Mouse (Mus musculus): Measurements from ENCODE around the gene Mrpl46. TPM values are rescaled to one million over a fixed set of nuclear protein-coding genes. Genes with fewer than 3 reads are reported as not detected.

Mrpl46 gene
- total RNA-seq, 2 experiments from 2014 or later = 33.7 to 35.9 TPM

DNA sequence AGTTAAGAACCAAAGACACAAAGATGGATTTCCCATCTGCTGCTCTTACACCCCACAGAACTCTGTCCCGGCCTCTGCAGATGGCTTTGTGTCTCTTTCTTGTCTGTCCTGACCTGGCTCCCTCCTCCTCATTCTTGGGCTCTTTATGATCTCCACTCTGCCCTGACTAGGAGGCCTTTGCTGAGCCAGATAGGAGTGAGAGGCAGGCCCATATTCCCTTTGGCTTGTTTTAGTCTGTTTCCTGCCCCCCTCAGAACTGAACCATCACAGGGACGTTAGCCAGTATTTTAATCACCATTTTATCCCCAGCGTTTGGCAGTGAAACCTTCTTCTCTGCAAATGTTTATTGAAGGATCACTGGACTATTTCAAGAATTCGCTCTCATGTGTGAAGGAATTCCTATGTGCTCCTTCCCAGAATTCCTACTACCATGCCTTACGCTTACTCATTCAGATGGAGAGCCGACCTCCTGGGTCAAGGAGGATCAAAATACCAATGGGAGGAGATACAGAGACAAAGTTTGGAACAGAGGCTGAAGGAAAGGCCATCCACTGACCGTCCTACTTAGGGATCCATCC, 14.2 kb downstream of the Mrpl46 start:
- DNase-seq (ENCODE audit: low spot score in 2 of 2) = no peak

- no peak for DNase-seq (ENCODE audit: low spot score in 2 of 2)
Measured at GRCm38 (mm10) chr7:78767929-78768531, 15.3 kb downstream of the Mrpl46 start.

DNA sequence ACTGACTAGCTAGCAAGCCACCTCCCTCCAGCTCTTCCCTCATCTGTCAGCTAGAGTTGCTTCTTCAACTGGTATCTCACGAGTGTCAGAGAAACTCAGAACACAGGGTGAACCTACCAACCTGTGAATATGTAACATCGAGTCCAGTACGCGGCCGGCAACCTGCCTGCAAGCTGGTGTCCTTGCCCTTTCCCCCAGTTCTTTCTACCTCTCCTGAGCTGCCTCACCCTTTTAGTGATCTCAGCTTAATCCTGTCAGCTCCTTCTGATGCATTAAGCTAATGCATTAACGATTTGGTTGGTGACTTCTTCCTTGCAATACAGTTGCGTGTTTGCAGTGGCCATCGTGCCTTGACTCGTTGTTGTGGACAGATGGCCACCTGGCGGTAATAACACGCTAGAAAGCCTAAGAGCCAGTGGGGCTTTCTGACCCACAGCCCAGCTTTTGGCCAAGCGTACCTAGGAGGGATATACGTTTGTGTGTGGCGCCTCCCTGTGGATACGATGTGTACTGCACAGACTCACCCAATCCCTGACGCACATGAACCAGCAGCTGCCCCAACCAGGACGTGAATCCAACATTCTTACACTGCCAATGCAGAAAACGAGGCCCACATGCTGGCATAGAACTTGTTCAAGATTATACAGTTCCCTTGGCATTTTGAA, 17.2 kb downstream of the Mrpl46 start:
- DNase-seq (ENCODE audit: low spot score in 2 of 2) = peak; percentile 91 to 95

- DNase-seq (ENCODE audit: low spot score in 2 of 2) = no peak
Measured at GRCm38 (mm10) chr7:78765215-78765631, 18.1 kb downstream of the Mrpl46 start.

- DNase-seq (ENCODE audit: low spot score in 2 of 2) = no peak
Measured at GRCm38 (mm10) chr7:78763801-78764200, 19.5 kb downstream of the Mrpl46 start.

DNA sequence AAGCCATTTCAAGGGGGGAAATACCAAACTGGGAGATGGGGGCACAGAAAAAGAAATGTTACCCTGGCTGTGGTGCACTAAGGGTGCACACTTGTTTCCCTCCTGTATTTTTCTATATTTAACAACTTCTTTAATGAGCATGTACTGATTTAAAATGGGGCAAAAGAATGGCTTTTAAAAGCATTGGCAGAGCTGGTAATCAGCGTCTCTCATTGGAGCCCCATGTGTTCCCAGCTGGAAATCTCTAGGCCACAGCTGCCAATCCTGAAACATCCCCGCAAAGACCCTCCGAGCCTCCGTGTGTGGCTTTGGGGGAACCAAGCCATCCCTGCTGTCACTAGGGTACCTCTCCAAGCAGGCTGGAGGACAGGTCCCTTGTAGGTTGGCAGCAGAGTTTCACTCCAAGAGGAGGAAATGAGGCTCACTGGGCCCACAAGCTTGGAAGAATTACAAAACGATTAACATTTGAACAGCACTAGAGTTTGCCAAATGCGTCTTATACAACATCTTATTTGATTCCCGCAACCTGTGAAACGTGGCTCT, 28.8 kb downstream of the Mrpl46 start:
- no peak for DNase-seq (ENCODE audit: low spot score in 2 of 2)

- no peak for DNase-seq (ENCODE audit: low spot score in 2 of 2)
Measured at GRCm38 (mm10) chr7:78753752-78754457, 29.4 kb downstream of the Mrpl46 start.

DNA sequence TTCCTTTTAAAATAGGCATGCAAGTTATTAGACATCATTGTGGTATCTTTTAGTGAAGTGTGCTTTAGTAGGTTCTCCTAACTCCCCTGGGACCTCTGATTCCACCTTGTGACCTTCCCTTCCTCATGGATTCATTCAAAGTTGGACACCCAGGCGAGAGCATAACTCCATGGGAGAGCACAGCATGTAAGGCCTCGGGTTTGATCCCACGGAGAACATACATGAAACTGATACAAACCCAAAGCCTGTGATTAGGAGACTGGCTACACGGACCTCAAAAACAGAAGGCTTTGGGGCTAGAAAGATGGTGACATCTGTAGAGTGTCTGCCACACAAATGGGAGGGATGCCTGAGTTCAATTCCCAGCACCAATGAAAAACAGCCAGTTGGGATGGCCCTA, 30.4 kb downstream of the Mrpl46 start:
- DNase-seq (ENCODE audit: low spot score in 2 of 2) = no peak

DNA sequence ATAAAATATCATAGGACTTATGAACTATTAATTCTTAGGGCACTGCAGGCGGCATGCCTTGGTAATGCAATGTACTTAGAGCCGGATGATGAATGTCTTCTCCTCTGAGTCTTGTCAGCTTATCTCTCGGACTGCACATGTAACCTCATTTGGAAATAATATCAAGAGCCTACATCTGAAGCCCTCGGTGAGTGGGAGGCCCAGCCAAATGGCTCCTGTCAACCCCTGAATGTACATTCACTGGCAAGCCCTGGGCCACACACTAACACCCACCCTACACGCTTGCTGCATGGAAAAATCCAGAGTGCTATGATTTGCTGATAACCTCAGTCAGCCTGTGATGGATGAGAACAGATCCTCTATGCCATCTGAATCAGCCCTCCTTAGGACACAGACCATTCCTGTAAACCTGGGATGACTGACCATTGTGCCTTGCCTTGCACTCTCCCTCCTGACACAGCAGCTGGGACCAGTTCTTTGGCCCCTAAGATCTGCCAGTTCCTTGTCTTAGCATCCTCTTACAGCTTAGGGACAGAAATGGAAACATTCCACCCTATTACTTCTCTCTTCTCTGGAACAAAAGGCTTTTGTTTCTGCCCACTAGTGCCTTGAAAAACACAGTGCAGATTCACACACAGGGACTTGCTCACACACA, 39.5 kb downstream of the Mrpl46 start:
- no peak for DNase-seq (ENCODE audit: low spot score in 2 of 2)

DNA sequence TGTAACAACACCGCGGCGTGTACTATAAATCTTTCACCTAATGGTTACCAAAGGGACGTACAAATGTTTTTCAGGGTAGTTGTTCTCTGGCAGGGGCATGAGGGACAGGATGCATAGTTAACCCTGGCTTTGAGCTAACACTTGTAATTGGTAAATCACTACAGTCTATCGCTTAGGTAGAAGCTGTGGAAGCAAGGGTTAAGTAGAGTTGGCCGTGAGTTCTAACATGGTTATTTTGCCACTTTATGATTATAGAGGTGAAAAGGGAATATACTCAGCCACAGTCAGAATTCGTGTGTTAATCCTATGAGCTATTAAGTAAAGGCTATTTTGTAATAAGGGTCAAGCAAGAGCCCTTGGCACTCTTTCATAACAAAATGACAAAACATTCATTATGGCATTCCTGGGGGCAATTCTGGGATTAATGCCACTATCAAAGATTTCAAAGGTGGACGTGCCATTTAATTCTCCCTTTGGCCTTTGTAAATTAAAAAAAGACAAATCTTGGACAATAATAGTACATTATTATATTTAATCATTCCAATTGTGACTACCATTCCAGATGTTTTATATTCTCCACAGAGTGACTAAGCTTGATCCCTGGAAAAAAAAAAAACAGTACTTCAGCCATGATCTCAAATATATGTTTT, 43.9 kb downstream of the Mrpl46 start:
- DNase-seq (ENCODE audit: low spot score in 2 of 2) = no peak

DNA sequence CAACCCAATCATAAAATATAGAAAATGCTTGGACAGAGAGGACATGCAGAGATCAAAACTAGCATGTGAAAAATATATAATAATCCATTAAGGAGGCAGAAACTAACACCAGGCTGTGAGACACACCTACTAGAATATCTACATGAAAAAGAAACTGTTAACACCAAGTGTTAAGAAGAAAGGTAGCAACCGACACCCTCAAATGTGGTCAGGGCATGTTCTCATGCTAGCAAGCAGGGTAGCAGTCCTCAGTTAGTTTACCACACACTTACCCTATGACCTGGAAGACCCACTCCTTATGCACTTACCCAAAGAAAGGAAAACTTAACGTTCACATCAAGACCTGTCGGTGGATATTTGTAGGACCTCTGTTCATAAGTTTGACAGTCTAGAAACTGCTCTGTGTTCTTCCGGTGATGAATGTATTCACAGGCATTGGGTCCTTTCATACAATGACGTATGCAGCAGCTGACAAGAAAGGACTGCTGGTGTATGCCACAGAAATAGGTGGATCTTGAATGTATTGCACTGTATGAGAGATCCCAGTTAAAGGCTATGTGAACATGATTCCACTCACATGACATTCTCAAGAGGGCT, 45.6 kb downstream of the Mrpl46 start, which contains the start of gene Ntrk3:
Gene Ntrk3, minus strand, starts transcription at position 399 of the 597 bp plus-strand sequence.
- no peak for DNase-seq (ENCODE audit: low spot score in 2 of 2)

- DNase-seq (ENCODE audit: low spot score in 2 of 2) = no peak
Measured at GRCm38 (mm10) chr7:78737196-78737595, 46.1 kb downstream of the Mrpl46 start.

DNA sequence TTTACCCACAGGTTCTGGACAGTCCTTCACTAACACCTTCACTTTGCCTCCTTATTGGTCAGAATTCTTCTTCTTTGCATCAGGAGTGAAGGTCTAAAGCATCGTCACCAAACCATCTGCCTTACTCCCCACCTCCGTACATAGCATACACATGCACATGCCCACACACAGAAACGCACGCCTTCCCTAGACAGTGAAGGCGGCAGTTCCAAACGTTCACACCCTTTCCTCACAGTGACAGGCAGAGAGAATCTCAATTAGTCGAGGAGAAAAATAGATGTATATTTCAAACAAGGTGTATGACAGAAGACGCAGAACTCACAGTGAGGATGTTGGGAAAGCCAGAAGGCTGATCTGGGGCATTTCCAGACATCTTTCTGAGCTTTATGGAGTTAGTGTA, 51.9 kb downstream of the Mrpl46 start:
- DNase-seq (ENCODE audit: low spot score in 2 of 2) = peak; percentile 36 to 71

Other genes with a start within 250 kb of the Mrpl46 start
- gene Ntrk3, start 45.5 kb downstream of the Mrpl46 start, total RNA-seq (2021) = 100 to 1,000 TPM; 136 to 143 TPM
- gene Mrps11, start 412 bp downstream of the Mrpl46 start, total RNA-seq (2021) = 10 to 100 TPM; 38.5 to 40.1 TPM
- 1 to 10 TPM; 5.4 to 6.2 TPM for gene Det1, start 63.7 kb upstream of the Mrpl46 start, total RNA-seq (2021)
- 10 to 100 TPM; 21.5 to 25.5 TPM for gene Aen, start 112.3 kb upstream of the Mrpl46 start, total RNA-seq (2021)
- gene Isg20, start 129.9 kb upstream of the Mrpl46 start, total RNA-seq (2021) = 1 to 10 TPM in 1 of 2 experiments, under 1 TPM in 1; 0.91 to 1.4 TPM

Data from left cerebral cortex, adult 18-20 months (tissue).